ENCODE assay signal across 8 mouse cellular contexts in the genomic region with DNA sequence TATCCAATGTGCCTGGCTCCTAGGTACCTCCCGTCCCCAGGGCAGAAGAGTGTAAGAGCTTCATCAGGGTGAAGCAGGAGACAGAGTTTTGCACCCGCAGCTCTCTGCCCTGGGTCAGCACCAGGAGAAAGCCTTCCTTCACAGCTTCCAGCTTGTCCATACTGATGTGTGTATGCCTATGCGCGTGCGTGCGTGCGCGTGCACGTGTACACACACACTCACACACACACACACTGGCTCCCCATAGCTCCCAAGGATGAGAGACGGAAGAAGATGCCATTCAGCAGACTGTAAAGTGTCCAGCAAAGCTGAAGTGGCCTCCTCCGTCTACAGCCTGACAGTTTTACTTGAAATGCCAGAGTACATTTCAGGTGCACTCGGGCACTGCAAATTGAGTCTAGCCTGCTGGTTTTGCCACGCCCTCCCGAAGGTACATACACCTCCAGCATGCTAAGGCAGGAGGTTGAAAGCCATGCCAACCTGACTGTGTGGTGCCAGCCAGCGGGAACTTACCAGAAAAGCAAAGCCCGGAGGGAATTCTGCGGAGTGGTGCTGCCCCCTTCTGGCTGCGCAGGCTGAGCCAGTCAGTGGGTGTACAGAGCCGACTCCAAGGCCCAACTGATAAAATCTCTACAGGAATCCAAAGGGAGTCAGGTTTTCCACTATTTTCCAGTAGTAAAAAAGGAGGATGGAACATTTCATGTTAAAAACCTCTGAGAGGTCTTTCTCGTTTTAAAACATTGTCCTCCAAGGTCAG.
DNase-seq lines count a peak whose midpoint lies in the region; ATAC-seq and TF ChIP-seq lines count a peak whose summit lies in the region.

No protein-coding gene starts in this region.

- WGBS in forebrain, embryonic 10.5 days = 45% methylated on average over 20 of the region's 20 CpGs
- WGBS in heart, embryonic 14.5 days = 37% methylated on average over 20 of the region's 20 CpGs
- 39% methylated on average over 20 of the region's 20 CpGs for WGBS in liver, embryonic 12.5 days (ENCODE audit: insufficient replicate concordance)
- WGBS in neural tube, embryonic 12.5 days = 38% methylated on average over 20 of the region's 20 CpGs
- WGBS in stomach, postnatal 0 days = 34% methylated on average over 20 of the region's 20 CpGs

- peak; percentile 63 for DNase-seq in brain, embryonic 18.5 days (ENCODE audit: low read depth, low spot score)
- DNase-seq in forebrain, embryonic 10.5 days (ENCODE audit: extremely low spot score, low spot score) = peak; percentile 85
- peak; percentile 92 for DNase-seq in kidney, postnatal 10 days
- peak; percentile 92 for DNase-seq in stomach, postnatal 0 days (ENCODE audit: low spot score)

- H3K79me3 ChIP-seq in C2C12 (ENCODE audit: low read depth) = no peaks in the 10 kb centered on the region

- no peaks in the 10 kb centered on the region for H3K36me3 ChIP-seq in C2C12 (ENCODE audit: control insufficient read depth, insufficient read depth)
- H3K36me3 ChIP-seq in forebrain, embryonic 10.5 days (replicated peaks) = no peaks in the 10 kb centered on the region
- H3K36me3 ChIP-seq in heart, embryonic 14.5 days (ENCODE audit: control insufficient read depth, insufficient read depth, low read length) = no peaks in the 10 kb centered on the region
- no peaks in the 10 kb centered on the region for H3K36me3 ChIP-seq in liver, embryonic 12.5 days
- H3K36me3 ChIP-seq in neural tube, embryonic 12.5 days = no peaks in the 10 kb centered on the region
- no peaks in the 10 kb centered on the region for H3K36me3 ChIP-seq in stomach, postnatal 0 days (ENCODE audit: control insufficient read depth, insufficient read depth, low read length)

- no peak for TF ChIP-seq EP300 in stomach, postnatal 0 days (optimal IDR thresholded peaks at IDR 0.05)

- H3K9me3 ChIP-seq in forebrain, embryonic 10.5 days = no peaks in the 10 kb centered on the region
- no peaks in the 10 kb centered on the region for H3K9me3 ChIP-seq in heart, embryonic 14.5 days (ENCODE audit: control insufficient read depth, low read length)
- H3K9me3 ChIP-seq in liver, embryonic 12.5 days (replicated peaks) = no peaks in the 10 kb centered on the region
- no peaks in the 10 kb centered on the region for H3K9me3 ChIP-seq in neural tube, embryonic 12.5 days
- no peaks in the 10 kb centered on the region for H3K9me3 ChIP-seq in stomach, postnatal 0 days (ENCODE audit: control insufficient read depth, low read length)

- H3K9ac ChIP-seq in heart, embryonic 14.5 days (ENCODE audit: low read length) = peak overlapping the region; percentile 55; the same call in 1 of the 2 replicates
- no peak overlapping the region for H3K9ac ChIP-seq in liver, embryonic 12.5 days
- 0 out of 2 replicates have a peak overlapping the region, but pooled peaks have one; percentile 35 for H3K9ac ChIP-seq in neural tube, embryonic 12.5 days
- no peak overlapping the region for H3K9ac ChIP-seq in stomach, postnatal 0 days (ENCODE audit: low read length)

- H3K4me2 ChIP-seq in heart, embryonic 14.5 days (ENCODE audit: low read length) = no peak overlapping the region
- H3K4me2 ChIP-seq in liver, embryonic 12.5 days = no peak overlapping the region
- peak overlapping the region; percentile 55 for H3K4me2 ChIP-seq in neural tube, embryonic 12.5 days (replicated peaks)
- peak overlapping the region; percentile 27; the same call in 1 of the 2 replicates for H3K4me2 ChIP-seq in stomach, postnatal 0 days (replicated peaks; ENCODE audit: low read depth)

- no peak overlapping the region for H3ac ChIP-seq in C2C12 (ENCODE audit: control insufficient read depth, insufficient read length, low read depth)

- no peaks in the 10 kb centered on the region for H3K79me2 ChIP-seq in C2C12 (ENCODE audit: control insufficient read depth, insufficient read depth)

- TF ChIP-seq CTCF in C2C12 (IDR thresholded peaks at IDR 0.05; ENCODE audit: control insufficient read depth, insufficient read depth, insufficient read length) = peak; percentile 77
- TF ChIP-seq CTCF in stomach, postnatal 0 days (IDR thresholded peaks at IDR 0.05; ENCODE audit: low read depth) = peak; percentile 93

- H3K27ac ChIP-seq in forebrain, embryonic 10.5 days = peak overlapping the region; percentile 67
- H3K27ac ChIP-seq in heart, embryonic 14.5 days (replicated peaks in 1 of 2; ENCODE audit: control insufficient read depth in 1 of 2, insufficient read depth in 1 of 2, low read depth in 2 of 2, low read length in 2 of 2) = no peak overlapping the region
- no peak overlapping the region for H3K27ac ChIP-seq in liver, embryonic 12.5 days
- H3K27ac ChIP-seq in neural tube, embryonic 12.5 days = peak overlapping the region; percentile 20; the same call in 1 of the 2 replicates
- no peak overlapping the region for H3K27ac ChIP-seq in stomach, postnatal 0 days (replicated peaks)

- peaks cover 26% of the 10 kb centered on the region for H3K4me1 ChIP-seq in forebrain, embryonic 10.5 days
- H3K4me1 ChIP-seq in heart, embryonic 14.5 days (ENCODE audit: control insufficient read depth in 2 of 2, insufficient read depth in 2 of 2, low read length in 2 of 2) = peaks cover 10 to 15% of the 10 kb centered on the region in 2 experiments
- H3K4me1 ChIP-seq in liver, embryonic 12.5 days = 0 out of 2 replicates have a peak, but pooled peaks cover 6% of the 10 kb centered on the region
- peaks cover 27% of the 10 kb centered on the region for H3K4me1 ChIP-seq in neural tube, embryonic 12.5 days
- no peaks in the 10 kb centered on the region for H3K4me1 ChIP-seq in stomach, postnatal 0 days (replicated peaks; ENCODE audit: control insufficient read depth, insufficient read depth)

- H3K27me3 ChIP-seq in C2C12 (ENCODE audit: control insufficient read depth, insufficient read depth, insufficient read length) = no peaks in the 10 kb centered on the region
- peaks cover 91% of the 10 kb centered on the region for H3K27me3 ChIP-seq in forebrain, embryonic 10.5 days (ENCODE audit: poor library complexity, severe bottlenecking)
- no peaks in the 10 kb centered on the region for H3K27me3 ChIP-seq in heart, embryonic 14.5 days (ENCODE audit: control insufficient read depth, insufficient read depth, low read length)
- H3K27me3 ChIP-seq in liver, embryonic 12.5 days (replicated peaks) = peaks cover 48% of the 10 kb centered on the region
- no peaks in the 10 kb centered on the region for H3K27me3 ChIP-seq in neural tube, embryonic 12.5 days (replicated peaks)
- H3K27me3 ChIP-seq in stomach, postnatal 0 days (ENCODE audit: control insufficient read depth, insufficient read depth, low read length) = no peaks in the 10 kb centered on the region

- ATAC-seq in heart, embryonic 14.5 days (ENCODE audit: insufficient number of reproducible peaks, insufficient read depth, low FRiP score, low read depth) = no peak
- ATAC-seq in liver, embryonic 12.5 days = peak; percentile 59; the same call in 1 of the 2 replicates
- peak; percentile 79 for ATAC-seq in neural tube, embryonic 12.5 days (ENCODE audit: low FRiP score, low read depth)
- peak; percentile 82 for ATAC-seq in stomach, postnatal 0 days (ENCODE audit: low FRiP score, low TSS enrichment)

- no peak overlapping the region for H3K4me3 ChIP-seq in C2C12 (ENCODE audit: insufficient read depth, poor library complexity, severe bottlenecking)
- no peak overlapping the region; the same call in 1 of the 2 replicates for H3K4me3 ChIP-seq in forebrain, embryonic 10.5 days
- H3K4me3 ChIP-seq in heart, embryonic 14.5 days (ENCODE audit: control insufficient read depth in 1 of 2, insufficient read depth in 1 of 2, low read depth in 1 of 2, low read length in 2 of 2) = no peak overlapping the region
- no peak overlapping the region for H3K4me3 ChIP-seq in liver, embryonic 12.5 days
- H3K4me3 ChIP-seq in neural tube, embryonic 12.5 days = no peak overlapping the region
- H3K4me3 ChIP-seq in stomach, postnatal 0 days (ENCODE audit: low read depth, low read length) = no peak overlapping the region

TF ChIP-seq in C2C12, 6 proteins besides CTCF, POLR2A, EP300 and RAD21:
- TF ChIP-seq FOSL1 (IDR thresholded peaks at IDR 0.05; ENCODE audit: insufficient read depth, low read length, poor library complexity, severe bottlenecking) (no peak), USF1 (IDR thresholded peaks at IDR 0.05; ENCODE audit: low read depth) (no peak), MAX (IDR thresholded peaks at IDR 0.05) (no peak), CEBPB (IDR thresholded peaks at IDR 0.05; ENCODE audit: low read depth) (no peak), MYOG (IDR thresholded peaks at IDR 0.05; ENCODE audit: control insufficient read depth, extremely low read depth, insufficient read length) (no peak), MYOD1 (IDR thresholded peaks at IDR 0.05; ENCODE audit: control insufficient read depth, insufficient read length, low read depth) (no peak)

Comparison
In these comparisons a context has a peak if more than half of its experiments do, and no peak if none do; other contexts are left out.
1. H3K27ac ChIP-seq: peak in forebrain, embryonic 10.5 days (single experiment) and neural tube, embryonic 12.5 days (single experiment); none in heart, embryonic 14.5 days (0 of 2), liver, embryonic 12.5 days (single experiment) and stomach, postnatal 0 days (single experiment).
2. H3K4me2 ChIP-seq: peak in neural tube, embryonic 12.5 days (single experiment) and stomach, postnatal 0 days (single experiment); none in heart, embryonic 14.5 days (single experiment) and liver, embryonic 12.5 days (single experiment).
3. H3K9ac ChIP-seq: peak in heart, embryonic 14.5 days (single experiment) and neural tube, embryonic 12.5 days (single experiment); none in liver, embryonic 12.5 days (single experiment) and stomach, postnatal 0 days (single experiment).
4. Peak in every context shown above with its lines, with median percentiles within 50 percentile points of each other: DNase-seq.